Mouse (Mus musculus) intestine, embryonic 16.5 days (tissue): Measurements from ENCODE around the gene Epas1. TPM values are rescaled to one million over a fixed set of nuclear protein-coding genes. Genes with fewer than 3 reads are reported as not detected.

Experiments used
- ATAC-seq: fragments of 200-750 bp; cut with Nextera tagmentation; 2 replicates; pipeline ENCODE4 v1.8.0; 2017; ENCODE audit warnings: moderate TSS enrichment, moderate library complexity
- H3K27ac ChIP-seq: fragments of 300-500 bp; sonication (generic); 2 replicates; pipeline ENCODE4 v1.5.1; 2014; ENCODE audit warnings: mild to moderate bottlenecking, low read length
- H3K27me3 ChIP-seq: fragments of 300-500 bp; sonication (generic); replicated peaks from 2 replicates; pipeline ENCODE4 v1.6.1; 2014; ENCODE audit warnings: low read length, control low read depth, mixed read lengths; ENCODE audit not compliant: control insufficient read depth, insufficient read depth
- H3K36me3 ChIP-seq: fragments of 300-500 bp; sonication (generic); 2 replicates; pipeline ENCODE4 v1.6.1; 2014; ENCODE audit warnings: low read length, control low read depth; ENCODE audit not compliant: control insufficient read depth, insufficient read depth
- H3K4me1 ChIP-seq: fragments of 300-500 bp; sonication (generic); 2 replicates; pipeline ENCODE4 v1.6.1; 2014; ENCODE audit warnings: low read length, control low read depth, mixed read lengths; ENCODE audit not compliant: control insufficient read depth, insufficient read depth
- H3K4me2 ChIP-seq: fragments of 300-500 bp; sonication (generic); 2 replicates; pipeline ENCODE4 v1.6.1; 2014; ENCODE audit warnings: low read depth, low read length, control low read depth
- H3K4me3 ChIP-seq: fragments of 300-500 bp; sonication (generic); 2 replicates; pipeline ENCODE4 v1.5.1; 2014; ENCODE audit warnings: mild to moderate bottlenecking, low read length
- H3K9ac ChIP-seq: fragments of 300-500 bp; sonication (generic); 2 replicates; pipeline ENCODE4 v1.6.1; 2014; ENCODE audit warnings: low read depth, low read length
- H3K9me3 ChIP-seq: fragments of 300-500 bp; sonication (generic); 2 replicates; pipeline ENCODE4 v1.6.1; 2016; ENCODE audit warnings: low read length, control low read depth; ENCODE audit not compliant: control insufficient read depth
- WGBS: fragments of 180-500 bp; shearing (Covaris S2); extraction: QIAGEN DNeasy Blood & Tissue Kit; methylation state at CpG from one replicate; pipeline ENCODE4 v1.1.7; 2014; 5-methylcytosine and 5-hydroxymethylcytosine counted together
- polyA plus RNA-seq: library from polyadenylated mRNA; unstranded; fragments of >200 nt; fragmentation: Nextera tagmentation; extraction: Ambion mirVana; gene quantifications from 2 replicates; pipeline ENCODE4 v1.2.1, GENCODE M21; 2015

Epas1 gene
- polyA plus RNA-seq, 1 experiment from 2014 or later = 4.0 TPM

- 64% methylated on average over 6 of the region's 6 CpGs for WGBS
These were observed 119.1 kb downstream of the Epas1 start for GRCm38 (mm10) chr17:86872643-86873042.

GRCm38 (mm10) chr17:86876940-86877339, 123.4 kb downstream of the Epas1 start:
- no peak overlapping the region for H3K27ac ChIP-seq
- no peaks in the 10 kb centered on the region for H3K9me3 ChIP-seq
- H3K4me1 ChIP-seq = no peaks in the 10 kb centered on the region
- no peak overlapping the region for H3K4me2 ChIP-seq
- no peak for ATAC-seq
- H3K36me3 ChIP-seq = no peaks in the 10 kb centered on the region
- no peak overlapping the region for H3K9ac ChIP-seq
- no peak overlapping the region for H3K4me3 ChIP-seq
- WGBS = 74% methylated on average over 9 of the region's 9 CpGs
- no peaks in the 10 kb centered on the region; the same call in none of the 2 replicates for H3K27me3 ChIP-seq

More at GRCm38 (mm10) chr17:86872643-86873042, 119.1 kb downstream of the Epas1 start:
- Histone ChIP-seq H3K27ac (no peak overlapping the region), H3K9ac (no peak overlapping the region), H3K36me3 (no peaks in the 10 kb centered on the region), H3K4me2 (no peak overlapping the region), H3K27me3 (no peaks in the 10 kb centered on the region; the same call in none of the 2 replicates), H3K9me3 (no peaks in the 10 kb centered on the region), H3K4me1 (no peaks in the 10 kb centered on the region), H3K4me3 (no peak overlapping the region)
- ATAC-seq = no peak

- WGBS = 60% methylated on average over 2 of the region's 2 CpGs
- ATAC-seq = no peak
- H3K9ac ChIP-seq = no peak overlapping the region
These were observed 124.2 kb downstream of the Epas1 start for GRCm38 (mm10) chr17:86877747-86878146.

GRCm38 (mm10) chr17:86880056-86880455, 126.6 kb downstream of the Epas1 start:
- H3K4me1 ChIP-seq = no peaks in the 10 kb centered on the region
- no peak overlapping the region for H3K9ac ChIP-seq
- H3K4me2 ChIP-seq = no peak overlapping the region
- H3K9me3 ChIP-seq = no peaks in the 10 kb centered on the region
- no peak overlapping the region for H3K4me3 ChIP-seq
- no peak overlapping the region for H3K27ac ChIP-seq
- ATAC-seq = no peak
- 84% methylated on average over 10 of the region's 10 CpGs for whole genome bisulfite sequencing
- no peaks in the 10 kb centered on the region; the same call in none of the 2 replicates for H3K27me3 ChIP-seq
- no peaks in the 10 kb centered on the region for H3K36me3 ChIP-seq

More at GRCm38 (mm10) chr17:86877747-86878146, 124.2 kb downstream of the Epas1 start:
- Histone ChIP-seq H3K4me2 (no peak overlapping the region), H3K27ac (no peak overlapping the region), H3K4me1 (no peaks in the 10 kb centered on the region), H3K27me3 (no peaks in the 10 kb centered on the region; the same call in none of the 2 replicates), H3K9me3 (no peaks in the 10 kb centered on the region), H3K4me3 (no peak overlapping the region), H3K36me3 (no peaks in the 10 kb centered on the region)

- no peak for ATAC-seq
- Histone ChIP-seq H3K27ac (no peak overlapping the region), H3K4me1 (no peaks in the 10 kb centered on the region), H3K9ac (no peak overlapping the region), H3K9me3 (no peaks in the 10 kb centered on the region), H3K27me3 (no peaks in the 10 kb centered on the region; the same call in 1 of the 2 replicates), H3K36me3 (no peaks in the 10 kb centered on the region), H3K4me3 (no peak overlapping the region), H3K4me2 (no peak overlapping the region)
- WGBS = 51% methylated on average over 4 of the region's 4 CpGs
These were observed 127.1 kb downstream of the Epas1 start for GRCm38 (mm10) chr17:86880461-86881044.

Other genes starting within 250 kb of the Epas1 start
- gene Gm10309, start 248.5 kb upstream of the Epas1 start, polyA plus RNA-seq = 0.24 and 0.37 TPM in 2 replicates
- not detected in 2 replicates for gene Tmem247, start 163.6 kb downstream of the Epas1 start, polyA plus RNA-seq
- gene Atp6v1e2, start 194.2 kb downstream of the Epas1 start, polyA plus RNA-seq = 0.13 TPM in 1 of 2 replicates, not detected in the other
- gene Rhoq, start 209.4 kb downstream of the Epas1 start, polyA plus RNA-seq = 5.4 and 7.3 TPM in 2 replicates